Mouse (Mus musculus): ENCODE measurements around the gene Tgfb2.

- TF ChIP-seq CTCF (IDR thresholded peaks at IDR 0.05; ENCODE audit: insufficient read depth, low read length) (no peak), POLR2A (IDR thresholded peaks at IDR 0.05; ENCODE audit: borderline replicate concordance, extremely low read depth, low read depth, low read length) (no peak)
Observed at GRCm38 (mm10) chr1:186575074-186575473, 130.7 kb downstream of the Tgfb2 start.
